Mouse (Mus musculus) midbrain, embryonic 14.5 days (tissue): ENCODE data around the gene Ppp1r1b. TPM values are rescaled to one million over a fixed set of nuclear protein-coding genes. Genes with fewer than 3 reads are reported as not detected.

ENCODE experiments used
- ATAC-seq: fragments of 200-750 bp; cut with Nextera tagmentation; 2 replicates; pipeline ENCODE4 v1.8.0; 2017; ENCODE audit warnings: moderate number of reproducible peaks, moderate library complexity; ENCODE audit not compliant: low FRiP score, low TSS enrichment
- DNase-seq: peaks from one replicate; pipeline ENCODE4 v3.0.0-alpha.2; 2015
- H3K27ac ChIP-seq: fragments of 300-500 bp; sonication (generic); replicated peaks from 2 replicates; pipeline ENCODE4 v1.5.1; 2014; ENCODE audit warnings: mild to moderate bottlenecking, low read depth, low read length, moderate library complexity
- H3K27me3 ChIP-seq: fragments of 300-500 bp; sonication (generic); 2 replicates; pipeline ENCODE4 v1.6.1; 2014; ENCODE audit warnings: low read length, control low read depth, mixed read lengths; ENCODE audit not compliant: control insufficient read depth, insufficient read depth
- H3K36me3 ChIP-seq: fragments of 300-500 bp; sonication (generic); 2 replicates; pipeline ENCODE4 v1.6.1; 2014; ENCODE audit warnings: low read length, control low read depth; ENCODE audit not compliant: control insufficient read depth, insufficient read depth
- H3K4me1 ChIP-seq: fragments of 300-500 bp; sonication (generic); 2 replicates; pipeline ENCODE4 v1.6.1; 2014; ENCODE audit warnings: mild to moderate bottlenecking, antibody characterized with exemption, low read length, control low read depth; ENCODE audit not compliant: control insufficient read depth, insufficient read depth
- H3K4me2 ChIP-seq: fragments of 300-500 bp; sonication (generic); 2 replicates; pipeline ENCODE4 v1.6.1; 2014; ENCODE audit warnings: mild to moderate bottlenecking, low read length, moderate library complexity
- H3K4me3 ChIP-seq: fragments of 300-500 bp; sonication (generic); replicated peaks from 2 replicates; pipeline ENCODE4 v1.5.1; 2014; ENCODE audit warnings: low read depth, low read length
- H3K9ac ChIP-seq: fragments of 300-500 bp; sonication (generic); replicated peaks from 2 replicates; pipeline ENCODE4 v1.6.1; 2014; ENCODE audit warnings: mild to moderate bottlenecking, low read length, moderate library complexity
- H3K9me3 ChIP-seq: fragments of 300-500 bp; sonication (generic); 2 replicates; pipeline ENCODE4 v1.6.1; 2016; ENCODE audit warnings: low read length, control low read depth, mixed read lengths; ENCODE audit not compliant: control insufficient read depth
- WGBS: fragments of 180-500 bp; shearing (Covaris S2); extraction: QIAGEN DNeasy Blood & Tissue Kit; methylation state at CpG from one replicate; pipeline ENCODE4 v1.1.7; 2014; 5-methylcytosine and 5-hydroxymethylcytosine counted together
- polyA plus RNA-seq: library from polyadenylated mRNA; unstranded; fragments of >200 nt; fragmentation: Nextera tagmentation; extraction: Ambion mirVana; gene quantifications from 2 replicates; pipeline ENCODE4 v1.2.1, GENCODE M21; 2014

Gene Ppp1r1b
- polyA plus RNA-seq, 1 experiment from 2014 or later = 0.95 TPM

DNA sequence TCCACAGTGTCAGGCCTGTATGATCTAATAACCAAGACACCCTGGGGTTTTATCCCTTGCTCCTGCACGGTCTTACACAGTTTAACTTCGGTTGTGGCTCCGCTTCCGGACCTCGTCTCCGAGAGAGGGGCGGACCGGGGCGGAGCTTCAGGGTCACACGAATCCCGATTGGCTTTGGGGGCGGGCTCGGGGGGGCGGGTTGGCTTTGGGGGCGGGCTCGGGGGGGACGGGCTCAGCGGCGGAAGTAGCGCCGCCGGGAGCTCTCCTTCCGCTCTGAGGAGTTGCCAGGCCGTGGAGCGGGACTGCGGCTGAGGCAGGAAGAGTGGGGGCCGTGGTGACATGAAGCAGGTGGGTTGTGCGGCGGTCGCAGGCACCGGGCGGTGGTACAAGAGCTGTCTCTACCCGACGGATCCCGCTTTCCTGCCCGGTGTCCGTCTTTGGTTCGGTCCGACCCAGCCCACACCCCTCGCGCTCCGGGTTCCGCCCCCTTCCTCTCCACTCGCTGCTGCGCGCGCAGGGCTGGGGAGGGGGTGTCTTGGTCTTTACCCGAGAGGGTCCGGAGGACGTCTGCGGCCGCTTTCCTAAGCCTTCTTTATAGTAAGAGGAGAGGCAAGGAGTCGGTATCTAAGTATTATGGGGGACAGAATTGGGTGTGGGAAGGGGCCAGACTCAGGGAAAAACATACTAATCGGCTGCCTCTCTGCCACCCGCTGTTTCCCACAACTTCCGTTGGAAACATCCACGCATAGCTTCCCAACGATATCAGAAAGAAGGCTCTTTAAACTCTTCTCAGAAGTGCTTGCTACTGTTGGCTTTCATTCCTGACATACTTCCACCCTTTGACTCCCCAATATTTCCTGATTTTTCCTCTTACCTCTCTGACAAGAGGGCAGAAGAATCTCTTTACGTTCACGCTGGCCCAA lies 10.2 kb downstream of the Ppp1r1b start, which contains the start of gene Stard3:
Gene Stard3 (plus strand): TSS at position 208 of the 923 bp plus-strand sequence.
- Histone ChIP-seq H3K27ac (peak within 1 kb of the TSS; percentile 87), H3K4me1 (peaks cover 25% of the 10 kb centered on the region), H3K27me3 (no peaks in the 10 kb centered on the region), H3K9me3 (no peaks in the 10 kb centered on the region), H3K36me3 (no peaks in the 10 kb centered on the region), H3K4me2 (peak within 1 kb of the TSS; percentile 73), H3K4me3 (peak within 1 kb of the TSS; percentile 64), H3K9ac (peak within 1 kb of the TSS; percentile 68)
- ATAC-seq = peak; percentile 87
- WGBS = under 1% methylated on average over 60 of the region's 60 CpGs
- DNase-seq = peak; percentile 96

GRCm38 (mm10) chr11:98360866-98361521 lies 12.8 kb downstream of the Ppp1r1b start:
- H3K9ac ChIP-seq = peak overlapping the region; percentile 42; the same call in 1 of the 2 replicates
- DNase-seq (peak; percentile 33), ATAC-seq (no peak)
- no peaks in the 10 kb centered on the region for H3K36me3 ChIP-seq
- peaks cover 25% of the 10 kb centered on the region for H3K4me1 ChIP-seq
- no peaks in the 10 kb centered on the region for H3K9me3 ChIP-seq
- H3K27me3 ChIP-seq = no peaks in the 10 kb centered on the region
- H3K4me2 ChIP-seq = peak overlapping the region; percentile 7; the same call in 1 of the 2 replicates
- H3K4me3 ChIP-seq = no peak overlapping the region
- H3K27ac ChIP-seq = peak overlapping the region; percentile 70
- 27% methylated on average over 9 of the region's 9 CpGs for WGBS

GRCm38 (mm10) chr11:98363817-98364216 lies 15.6 kb downstream of the Ppp1r1b start:
- Histone ChIP-seq H3K9me3 (no peaks in the 10 kb centered on the region), H3K36me3 (no peaks in the 10 kb centered on the region), H3K4me1 (peaks cover 22% of the 10 kb centered on the region), H3K4me2 (no peak overlapping the region), H3K9ac (no peak overlapping the region), H3K4me3 (no peak overlapping the region), H3K27me3 (no peaks in the 10 kb centered on the region), H3K27ac (no peak overlapping the region)
- DNase-seq = no peak
- WGBS = 88% methylated on average over 5 of the region's 5 CpGs
- no peak for ATAC-seq

- Histone ChIP-seq H3K4me1 (peaks cover 16% of the 10 kb centered on the region), H3K4me3 (no peak overlapping the region), H3K27me3 (no peaks in the 10 kb centered on the region), H3K9ac (no peak overlapping the region), H3K9me3 (no peaks in the 10 kb centered on the region), H3K27ac (no peak overlapping the region), H3K4me2 (no peak overlapping the region), H3K36me3 (no peaks in the 10 kb centered on the region)
- WGBS = 93% methylated on average over 5 of the region's 5 CpGs
- DNase-seq (no peak), ATAC-seq (no peak)
Observed at GRCm38 (mm10) chr11:98364410-98364809, 16.2 kb downstream of the Ppp1r1b start.

DNA sequence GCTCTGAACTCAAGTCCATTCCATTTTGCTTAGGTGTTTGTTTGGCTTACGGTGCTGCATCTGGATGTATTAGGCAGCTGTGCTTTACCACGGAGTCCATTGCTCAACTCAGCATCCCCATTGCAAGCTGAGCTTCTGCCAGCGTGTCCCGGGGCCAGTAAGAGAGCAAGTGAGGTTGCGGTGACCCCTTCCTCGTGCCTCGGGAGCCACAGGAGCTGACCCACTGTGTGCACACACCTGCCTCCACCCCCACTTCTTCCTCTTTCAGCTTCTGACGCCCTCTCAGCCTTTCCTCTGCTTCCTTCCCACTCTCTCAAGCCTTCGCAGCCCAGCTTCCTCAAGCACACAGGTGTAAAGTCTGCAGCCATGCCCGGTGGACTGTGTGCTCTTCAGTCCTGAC lies 18.1 kb downstream of the Ppp1r1b start:
- Histone ChIP-seq H3K9me3 (no peaks in the 10 kb centered on the region), H3K9ac (no peak overlapping the region), H3K4me1 (peaks cover 7% of the 10 kb centered on the region), H3K27me3 (no peaks in the 10 kb centered on the region), H3K36me3 (no peaks in the 10 kb centered on the region), H3K27ac (no peak overlapping the region), H3K4me2 (no peak overlapping the region), H3K4me3 (no peak overlapping the region)
- 83% methylated on average over 10 of the region's 10 CpGs for WGBS
- ATAC-seq = no peak
- no peak for DNase-seq

DNA sequence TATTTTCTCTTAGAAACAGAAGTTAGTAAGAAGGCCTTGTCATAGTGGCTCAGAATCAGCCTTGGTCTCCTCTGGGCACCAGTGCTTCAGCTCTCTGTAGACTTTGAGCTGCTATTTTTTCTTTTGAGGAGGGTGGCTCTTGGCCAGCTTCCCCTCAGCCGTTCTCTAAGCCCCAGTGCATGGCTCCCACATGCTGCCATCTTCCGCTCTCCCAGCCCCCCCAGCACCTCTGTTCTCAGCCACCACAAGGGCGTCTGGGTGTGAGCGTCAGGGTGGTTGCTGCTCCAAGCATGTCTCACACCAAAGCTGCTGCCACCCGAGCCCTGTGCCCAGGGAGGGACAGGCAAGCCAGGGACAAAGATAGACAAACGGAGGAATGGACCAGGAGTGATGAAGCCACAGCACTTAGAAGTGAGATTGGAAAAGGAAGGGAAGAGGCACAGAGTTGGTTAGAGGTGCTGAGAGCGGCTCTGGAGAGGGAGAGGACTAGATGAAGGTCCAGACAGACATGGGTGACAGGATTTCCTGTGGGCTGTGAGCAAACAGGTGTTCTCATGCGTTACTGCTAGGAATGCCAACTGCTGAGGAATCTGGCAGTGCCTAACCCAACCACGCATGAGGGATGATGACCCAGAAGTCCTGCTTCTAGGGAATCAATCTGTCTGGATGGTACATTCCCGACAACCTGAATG lies 19.1 kb downstream of the Ppp1r1b start:
- DNase-seq (no peak), ATAC-seq (no peak)
- Histone ChIP-seq H3K9me3 (no peaks in the 10 kb centered on the region), H3K4me2 (no peak overlapping the region), H3K36me3 (no peaks in the 10 kb centered on the region), H3K27me3 (no peaks in the 10 kb centered on the region), H3K9ac (no peak overlapping the region), H3K4me3 (no peak overlapping the region), H3K4me1 (peaks cover 14% of the 10 kb centered on the region), H3K27ac (no peak overlapping the region)
- 83% methylated on average over 10 of the region's 10 CpGs for WGBS

DNA sequence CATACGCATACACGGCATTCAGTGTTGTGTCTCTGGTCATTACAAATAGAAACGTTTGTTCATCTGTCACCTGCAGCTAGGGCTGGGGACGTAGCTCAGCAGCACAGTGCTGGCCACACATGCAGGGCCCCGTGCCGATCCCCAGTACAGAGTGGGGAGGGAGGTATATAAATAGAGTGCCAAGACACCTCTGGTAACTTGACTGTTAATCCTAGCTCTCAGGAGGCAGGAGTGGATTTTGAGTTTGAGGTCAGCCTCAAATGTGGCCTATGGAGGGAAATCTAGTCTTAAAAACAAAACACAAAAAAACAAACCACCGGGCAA lies 19.6 kb downstream of the Ppp1r1b start:
- Histone ChIP-seq H3K27ac (no peak overlapping the region), H3K36me3 (no peaks in the 10 kb centered on the region), H3K9ac (no peak overlapping the region), H3K4me2 (no peak overlapping the region), H3K4me3 (no peak overlapping the region), H3K27me3 (no peaks in the 10 kb centered on the region), H3K4me1 (peaks cover 14% of the 10 kb centered on the region), H3K9me3 (no peaks in the 10 kb centered on the region)
- 83% methylated on average over 7 of the region's 7 CpGs for WGBS
- ATAC-seq (no peak), DNase-seq (no peak)

- no peak overlapping the region for H3K27ac ChIP-seq
- WGBS = 88% methylated on average over 6 of the region's 6 CpGs
- no peaks in the 10 kb centered on the region for H3K9me3 ChIP-seq
- H3K4me2 ChIP-seq = no peak overlapping the region
- H3K9ac ChIP-seq = no peak overlapping the region
- H3K4me3 ChIP-seq = no peak overlapping the region
- H3K4me1 ChIP-seq = peaks cover 14% of the 10 kb centered on the region
- no peak for DNase-seq
- no peaks in the 10 kb centered on the region for H3K36me3 ChIP-seq
- no peak for ATAC-seq
- no peaks in the 10 kb centered on the region for H3K27me3 ChIP-seq
Observed at GRCm38 (mm10) chr11:98369337-98369736, 21.1 kb downstream of the Ppp1r1b start.
